Mouse (Mus musculus) neural tube, embryonic 12.5 days (tissue): ENCODE measurements around the gene Zbtb46. TPM values are rescaled to one million over a fixed set of nuclear protein-coding genes. Genes with fewer than 3 reads are reported as not detected.

Experiments
- ATAC-seq: fragments of 200-750 bp; cut with Nextera tagmentation; 2 replicates; pipeline ENCODE4 v1.8.0; 2017; ENCODE audit warnings: low read depth, mild to moderate bottlenecking, moderate TSS enrichment, moderate library complexity; ENCODE audit not compliant: low FRiP score
- H3K27ac ChIP-seq: fragments of 300-500 bp; sonication (generic); 2 replicates; pipeline ENCODE4 v1.5.1; 2016
- H3K27me3 ChIP-seq: fragments of 300-500 bp; sonication (generic); replicated peaks from 2 replicates; pipeline ENCODE4 v1.6.1; 2016; ENCODE audit warnings: mild to moderate bottlenecking
- H3K36me3 ChIP-seq: fragments of 300-500 bp; sonication (generic); 2 replicates; pipeline ENCODE4 v1.6.1; 2016; ENCODE audit warnings: mild to moderate bottlenecking
- H3K4me1 ChIP-seq: fragments of 300-500 bp; sonication (generic); 2 replicates; pipeline ENCODE4 v1.6.1; 2016
- H3K4me2 ChIP-seq: fragments of 300-500 bp; sonication (generic); replicated peaks from 2 replicates; pipeline ENCODE4 v1.6.1; 2016; ENCODE audit warnings: mild to moderate bottlenecking
- H3K4me3 ChIP-seq: fragments of 300-500 bp; sonication (generic); 2 replicates; pipeline ENCODE4 v1.5.1; 2016
- H3K9ac ChIP-seq: fragments of 300-500 bp; sonication (generic); 2 replicates; pipeline ENCODE4 v1.6.1; 2016; ENCODE audit warnings: mild to moderate bottlenecking
- H3K9me3 ChIP-seq: fragments of 300-500 bp; sonication (generic); 2 replicates; pipeline ENCODE4 v1.6.1; 2016; ENCODE audit warnings: mild to moderate bottlenecking
- WGBS: fragments of 180-500 bp; shearing (Covaris S2); methylation state at CpG from one replicate; pipeline ENCODE4 v1.1.7; 2016; 5-methylcytosine and 5-hydroxymethylcytosine counted together
- polyA plus RNA-seq: library from polyadenylated mRNA; unstranded; fragments of >200 nt; fragmentation: Nextera tagmentation; extraction: Ambion mirVana; gene quantifications from 2 replicates; pipeline ENCODE4 v1.2.1, GENCODE M21; 2016

The Zbtb46 gene
- polyA plus RNA-seq, 1 experiment from 2014 or later: 27.2 TPM

DNA sequence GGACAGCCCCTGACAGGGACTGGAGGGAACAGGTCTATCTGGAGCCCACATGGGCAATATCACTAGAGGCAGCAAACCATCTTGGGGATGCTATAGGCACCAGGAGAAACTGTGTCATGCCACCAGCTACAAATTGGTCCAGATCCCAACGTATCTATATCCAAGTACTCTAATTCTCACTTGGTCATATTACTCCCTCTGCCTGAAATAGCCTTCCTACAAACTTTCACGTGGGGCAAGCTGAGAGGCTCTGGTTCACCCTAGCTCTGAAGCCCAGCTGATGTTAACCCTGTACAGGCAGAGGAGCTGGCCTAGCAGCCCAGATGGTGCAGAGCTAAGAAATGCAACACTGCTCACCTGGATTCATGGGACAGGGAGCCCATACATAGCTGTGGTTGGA is 67.7 kb downstream of the Zbtb46 start:
- Histone ChIP-seq H3K9ac (no peak overlapping the region), H3K27ac (no peak overlapping the region), H3K9me3 (no peaks in the 10 kb centered on the region), H3K27me3 (no peaks in the 10 kb centered on the region), H3K4me3 (no peak overlapping the region), H3K4me1 (no peaks in the 10 kb centered on the region), H3K36me3 (peaks cover 42% of the 10 kb centered on the region), H3K4me2 (no peak overlapping the region)
- ATAC-seq: no peak
- WGBS: 76% methylated on average over 2 of the region's 2 CpGs

DNA sequence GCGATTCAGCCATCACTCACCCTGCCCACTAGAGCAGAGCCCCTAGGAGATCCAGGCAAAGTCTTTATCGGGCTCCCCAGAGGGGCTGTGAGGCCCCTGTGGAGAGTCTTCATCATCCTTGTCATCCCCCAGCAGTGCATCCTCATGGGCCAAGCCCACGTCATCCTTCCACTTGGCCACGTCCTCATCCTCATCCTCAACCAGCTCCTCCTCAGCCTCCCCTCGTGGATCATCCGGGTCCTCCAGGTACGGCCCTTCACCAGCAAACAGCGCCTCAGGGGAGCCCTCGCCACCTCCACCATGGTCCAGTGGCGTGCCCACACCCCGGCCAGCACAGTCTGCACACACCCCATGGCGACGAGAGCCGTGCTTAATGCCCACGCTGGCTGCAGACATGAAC is 68.2 kb downstream of the Zbtb46 start:
- ATAC-seq: no peak
- Histone ChIP-seq H3K4me1 (no peaks in the 10 kb centered on the region), H3K9me3 (no peaks in the 10 kb centered on the region), H3K27me3 (no peaks in the 10 kb centered on the region), H3K27ac (no peak overlapping the region), H3K4me2 (no peak overlapping the region), H3K9ac (0 out of 2 replicates have a peak overlapping the region, but pooled peaks have one; percentile 13), H3K4me3 (no peak overlapping the region), H3K36me3 (peaks cover 47% of the 10 kb centered on the region)
- WGBS: 90% methylated on average over 15 of the region's 15 CpGs

DNA sequence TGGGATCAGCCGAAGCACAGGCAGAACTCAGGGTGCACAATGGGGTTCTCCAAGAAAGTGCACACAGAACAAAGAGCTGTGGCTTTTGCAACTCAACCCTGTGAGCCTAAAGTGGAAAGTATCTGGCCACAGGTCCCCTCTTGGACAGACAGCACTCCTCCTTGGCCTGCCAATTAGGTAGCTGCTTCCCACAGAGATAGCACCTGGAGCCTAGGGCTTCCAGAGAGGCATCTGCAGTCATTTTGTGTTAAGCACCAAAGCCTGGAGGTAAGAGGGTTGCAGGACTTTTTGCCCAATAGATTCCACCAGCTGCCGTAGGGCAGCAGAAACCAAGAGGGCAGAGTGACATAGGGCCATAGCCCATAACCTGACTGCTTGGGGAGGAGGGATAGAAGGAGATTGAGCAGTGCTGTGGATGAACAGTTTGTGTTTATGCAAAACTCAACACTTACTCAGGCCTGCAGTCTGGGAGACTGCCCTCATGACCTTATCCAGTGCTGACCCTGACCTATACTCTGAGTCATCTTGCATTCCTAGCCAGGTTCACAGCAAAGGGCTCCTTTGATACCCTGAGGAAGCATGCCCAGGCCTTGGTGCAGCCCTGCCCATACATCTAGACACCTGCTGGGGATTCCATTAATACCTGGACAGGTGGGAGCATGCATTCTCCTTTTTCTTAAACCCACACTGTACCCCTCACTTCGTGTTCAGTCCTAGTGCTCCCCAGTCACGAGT is 68.9 kb downstream of the Zbtb46 start:
- Histone ChIP-seq H3K27me3 (no peaks in the 10 kb centered on the region), H3K4me2 (no peak overlapping the region), H3K4me1 (no peaks in the 10 kb centered on the region), H3K9me3 (no peaks in the 10 kb centered on the region), H3K27ac (no peak overlapping the region), H3K9ac (no peak overlapping the region), H3K4me3 (no peak overlapping the region), H3K36me3 (peaks cover 49% of the 10 kb centered on the region)
- WGBS: 82% methylated on average over 4 of the region's 4 CpGs
- ATAC-seq: no peak

DNA sequence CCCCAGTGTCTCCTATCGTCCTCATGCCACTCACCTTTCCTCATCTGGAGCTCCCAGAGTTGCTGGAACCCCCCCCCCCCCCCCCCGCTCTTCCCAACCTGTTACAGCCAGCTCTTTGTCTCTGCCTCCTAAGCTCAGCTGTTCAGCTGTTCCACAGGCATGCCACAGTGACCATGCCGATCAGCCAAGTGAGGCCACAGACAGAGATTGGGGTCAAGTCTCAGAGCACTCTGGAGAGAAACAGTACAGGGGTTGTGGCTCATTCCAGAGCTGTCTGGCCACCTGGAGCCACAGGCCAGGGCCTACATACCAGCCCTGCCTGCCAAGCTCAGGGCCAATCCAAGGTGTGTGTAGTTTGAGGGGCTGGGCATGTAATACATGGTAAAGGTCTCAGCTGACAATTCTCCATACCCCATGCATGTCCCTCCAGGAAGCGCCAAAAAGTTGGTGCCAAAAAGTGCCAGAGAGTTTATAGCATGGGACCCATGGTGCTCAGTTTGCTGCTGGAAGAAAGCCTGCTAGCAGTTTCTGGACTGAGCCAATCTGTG is 72.5 kb downstream of the Zbtb46 start:
- H3K27me3 ChIP-seq: no peaks in the 10 kb centered on the region
- no peak overlapping the region for H3K27ac ChIP-seq
- 86% methylated on average over 4 of the region's 4 CpGs for WGBS
- H3K9me3 ChIP-seq: no peaks in the 10 kb centered on the region
- H3K4me2 ChIP-seq: no peak overlapping the region
- H3K36me3 ChIP-seq: peaks cover 72% of the 10 kb centered on the region
- H3K4me3 ChIP-seq: no peak overlapping the region
- ATAC-seq: no peak
- H3K4me1 ChIP-seq: no peaks in the 10 kb centered on the region
- H3K9ac ChIP-seq: no peak overlapping the region

DNA sequence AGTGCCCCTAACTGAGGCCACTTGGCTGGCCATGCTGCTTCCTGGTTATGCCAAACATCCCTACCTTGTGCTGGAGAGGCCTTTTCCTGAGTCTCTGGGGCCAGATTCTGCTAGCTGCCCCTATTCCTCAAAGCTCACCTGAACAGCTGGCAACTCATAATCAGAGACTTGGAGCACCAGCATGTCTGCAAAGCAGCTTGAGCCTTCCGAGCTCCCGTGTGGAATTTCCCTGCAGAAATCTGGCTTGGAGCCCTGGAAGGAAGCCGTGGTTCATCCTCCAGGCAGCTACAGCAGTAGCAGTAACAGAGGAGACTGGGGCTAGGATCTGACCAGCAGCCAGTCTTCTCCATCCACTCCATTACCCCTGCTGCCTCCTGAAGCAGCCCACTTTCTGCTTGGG is 73.3 kb downstream of the Zbtb46 start:
- H3K9me3 ChIP-seq: no peaks in the 10 kb centered on the region
- ATAC-seq: no peak
- no peak overlapping the region for H3K27ac ChIP-seq
- peaks cover 72% of the 10 kb centered on the region for H3K36me3 ChIP-seq
- no peaks in the 10 kb centered on the region for H3K27me3 ChIP-seq
- no peak overlapping the region for H3K4me2 ChIP-seq
- no peak overlapping the region for H3K9ac ChIP-seq
- H3K4me3 ChIP-seq: no peak overlapping the region
- WGBS: 97% methylated on average over 3 of the region's 3 CpGs
- no peaks in the 10 kb centered on the region for H3K4me1 ChIP-seq

DNA sequence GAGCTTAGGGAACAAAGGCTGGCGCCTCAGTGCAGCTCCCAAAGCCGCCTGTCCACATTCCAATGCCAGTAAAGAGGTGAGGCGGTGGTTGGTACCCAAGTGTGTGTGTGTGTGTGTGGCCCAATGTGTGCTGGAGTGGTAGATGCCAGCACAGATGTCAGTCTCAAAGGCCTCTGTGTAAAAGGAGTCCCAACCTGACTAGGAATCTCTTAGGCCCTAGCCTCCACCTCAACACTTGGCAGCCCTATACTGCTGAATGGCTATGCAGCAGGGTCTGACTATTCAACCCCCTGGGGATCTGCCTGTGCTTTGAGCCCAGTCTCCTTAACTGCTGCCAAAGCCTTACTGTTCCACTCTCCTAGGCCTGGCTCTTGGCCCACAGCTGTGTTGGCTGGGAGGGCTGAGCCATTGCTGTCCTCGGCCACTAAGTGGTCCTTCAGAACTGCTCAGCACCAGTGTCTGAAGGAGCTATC is 74.3 kb downstream of the Zbtb46 start:
- Histone ChIP-seq H3K36me3 (peaks cover 72% of the 10 kb centered on the region), H3K27ac (no peak overlapping the region), H3K27me3 (no peaks in the 10 kb centered on the region), H3K9me3 (no peaks in the 10 kb centered on the region), H3K4me3 (no peak overlapping the region), H3K4me1 (no peaks in the 10 kb centered on the region), H3K9ac (no peak overlapping the region), H3K4me2 (no peak overlapping the region)
- no peak for ATAC-seq
- 96% methylated on average over 4 of the region's 4 CpGs for WGBS

DNA sequence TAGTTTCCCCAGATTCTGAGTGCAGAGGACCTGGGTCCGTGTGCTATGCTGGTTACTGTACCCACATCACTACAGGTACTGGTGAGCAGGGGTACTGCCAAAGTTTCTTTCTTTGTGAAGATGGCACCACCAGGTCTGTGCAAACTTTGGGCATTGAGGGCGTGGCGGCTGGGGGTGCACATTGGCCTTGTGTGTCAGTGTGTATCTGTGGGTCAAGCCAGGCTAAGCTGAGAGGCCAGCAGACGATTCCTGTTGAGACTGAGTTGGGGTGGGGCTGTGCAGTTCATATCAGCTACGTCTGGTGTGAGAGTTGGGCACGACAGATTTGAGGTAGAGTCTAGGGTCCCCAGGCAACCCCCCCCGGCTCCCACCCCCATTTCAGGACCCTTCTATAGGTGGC is 74.8 kb downstream of the Zbtb46 start:
- Histone ChIP-seq H3K27me3 (no peaks in the 10 kb centered on the region), H3K27ac (no peak overlapping the region), H3K4me1 (no peaks in the 10 kb centered on the region), H3K36me3 (peaks cover 74% of the 10 kb centered on the region), H3K4me2 (no peak overlapping the region), H3K4me3 (no peak overlapping the region), H3K9me3 (no peaks in the 10 kb centered on the region), H3K9ac (no peak overlapping the region)
- WGBS: 88% methylated on average over 7 of the region's 7 CpGs
- no peak for ATAC-seq

DNA sequence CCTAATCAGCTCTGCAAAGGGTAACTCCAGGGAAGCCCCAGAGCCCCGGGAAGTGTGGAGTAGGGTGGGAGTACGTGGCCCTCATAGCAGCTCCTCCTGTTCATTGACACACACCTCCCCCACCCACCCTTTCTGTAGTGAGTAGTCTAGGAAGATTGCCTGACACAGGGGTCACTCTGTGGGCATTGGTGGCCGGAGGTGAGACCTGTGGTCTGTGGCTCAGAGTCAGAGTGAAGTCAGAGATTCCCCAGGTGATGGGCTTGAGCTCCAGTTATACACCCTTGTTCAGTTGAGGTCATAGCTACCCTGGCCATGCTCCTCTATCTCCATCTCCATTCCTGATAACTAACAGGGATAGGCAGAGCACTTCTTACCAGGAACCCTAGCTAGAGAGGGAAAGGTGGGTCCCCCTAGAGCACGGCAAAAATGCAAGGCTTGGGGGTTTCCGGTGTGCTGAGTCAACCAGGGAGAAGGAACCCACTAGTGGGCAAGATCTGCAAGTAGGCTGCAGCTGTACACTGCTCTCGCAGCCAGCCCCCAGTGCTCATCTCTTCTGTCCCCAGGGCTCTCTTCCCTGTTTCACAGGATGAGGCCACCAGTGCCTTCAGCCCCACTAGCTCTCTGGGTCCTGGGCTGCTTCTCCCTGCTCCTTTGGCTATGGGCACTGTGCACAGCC is 77.5 kb downstream of the Zbtb46 start:
- peaks cover 83% of the 10 kb centered on the region for H3K36me3 ChIP-seq
- no peak for ATAC-seq

DNA sequence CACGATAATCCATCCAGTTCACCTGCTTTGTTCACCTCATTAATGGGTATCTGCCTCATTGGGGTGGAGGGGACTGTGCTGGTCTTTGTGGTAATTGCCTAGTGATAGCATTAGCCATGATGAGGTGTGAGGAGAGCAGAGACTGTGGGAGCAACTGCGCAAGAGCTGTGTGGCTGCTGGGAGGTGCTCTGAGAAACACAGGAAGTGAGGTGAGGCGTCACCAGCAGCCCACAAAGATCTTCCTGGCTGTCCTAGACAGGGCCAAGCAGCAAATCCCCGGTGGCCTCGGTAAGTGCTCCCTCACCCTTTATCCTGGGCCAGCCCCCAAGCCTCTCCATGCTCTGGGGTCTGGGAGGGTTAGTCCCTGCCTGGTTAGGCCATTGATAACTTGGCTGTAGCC is 78.1 kb downstream of the Zbtb46 start:
- H3K36me3 ChIP-seq: peaks cover 77% of the 10 kb centered on the region
- WGBS: 94% methylated on average over 5 of the region's 5 CpGs
- no peak overlapping the region for H3K9ac ChIP-seq
- no peaks in the 10 kb centered on the region for H3K4me1 ChIP-seq
- no peak overlapping the region for H3K4me3 ChIP-seq
- no peaks in the 10 kb centered on the region for H3K9me3 ChIP-seq
- H3K27ac ChIP-seq: no peak overlapping the region
- no peak overlapping the region for H3K4me2 ChIP-seq
- no peaks in the 10 kb centered on the region for H3K27me3 ChIP-seq
- no peak for ATAC-seq

More for the DNA sequence above, 77.5 kb downstream of the Zbtb46 start:
- 96% methylated on average over 6 of the region's 6 CpGs for WGBS
- H3K4me2 ChIP-seq: no peak overlapping the region
- no peak overlapping the region for H3K9ac ChIP-seq
- no peaks in the 10 kb centered on the region for H3K9me3 ChIP-seq
- H3K4me1 ChIP-seq: no peaks in the 10 kb centered on the region
- H3K27ac ChIP-seq: no peak overlapping the region
- no peak overlapping the region for H3K4me3 ChIP-seq
- no peaks in the 10 kb centered on the region for H3K27me3 ChIP-seq

DNA sequence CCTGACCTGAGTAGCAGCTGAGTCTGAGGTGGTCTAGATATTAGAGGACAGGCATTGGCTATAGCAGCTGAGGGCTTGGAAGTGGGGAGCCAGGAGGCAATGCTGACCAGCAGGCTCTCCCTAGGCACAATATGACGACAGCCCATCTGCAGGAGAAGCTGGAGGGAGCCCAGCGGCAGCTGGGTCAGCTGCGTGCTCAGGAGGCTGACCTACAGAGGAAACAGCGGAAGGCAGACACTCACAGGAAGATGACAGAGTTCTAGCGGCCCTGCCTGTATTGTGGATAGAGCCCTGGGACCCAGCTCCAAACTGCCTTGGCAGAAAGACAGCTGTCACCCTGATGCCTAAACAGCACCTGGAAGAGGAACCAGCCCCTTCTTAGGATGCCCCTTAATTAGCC is 79.0 kb downstream of the Zbtb46 start:
- no peak overlapping the region for H3K27ac ChIP-seq
- H3K4me2 ChIP-seq: no peak overlapping the region
- WGBS: 90% methylated on average over 5 of the region's 5 CpGs

DNA sequence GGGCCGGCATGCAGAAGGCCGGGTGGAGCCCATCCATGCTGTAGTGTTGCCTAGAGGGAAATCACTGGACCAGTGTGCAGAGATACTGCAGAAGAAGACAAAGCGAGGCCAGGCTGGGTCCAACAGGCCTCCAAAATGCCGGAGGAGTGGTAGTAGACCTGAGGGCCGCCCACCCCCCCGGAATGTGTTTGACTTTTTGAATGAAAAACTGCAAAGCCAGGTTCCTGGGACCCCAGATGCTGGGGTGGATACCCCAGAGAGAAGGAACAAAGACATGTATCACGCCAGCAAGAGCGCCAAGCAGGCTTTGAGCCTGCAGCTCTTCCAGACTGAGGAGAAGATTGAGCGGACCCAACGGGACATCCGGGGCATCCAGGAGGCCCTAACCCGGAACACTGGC is 79.4 kb downstream of the Zbtb46 start, which contains the start of gene Lime1:
Lime1 (plus strand) TSS at position 301 of the 400 bp plus-strand sequence.
- peaks cover 66% of the 10 kb centered on the region for H3K36me3 ChIP-seq

More for the DNA sequence above, 79.0 kb downstream of the Zbtb46 start:
- H3K4me1 ChIP-seq: no peaks in the 10 kb centered on the region
- no peaks in the 10 kb centered on the region for H3K9me3 ChIP-seq
- H3K27me3 ChIP-seq: no peaks in the 10 kb centered on the region
- no peak overlapping the region for H3K4me3 ChIP-seq
- H3K36me3 ChIP-seq: peaks cover 70% of the 10 kb centered on the region
- H3K9ac ChIP-seq: no peak overlapping the region
- no peak for ATAC-seq

DNA sequence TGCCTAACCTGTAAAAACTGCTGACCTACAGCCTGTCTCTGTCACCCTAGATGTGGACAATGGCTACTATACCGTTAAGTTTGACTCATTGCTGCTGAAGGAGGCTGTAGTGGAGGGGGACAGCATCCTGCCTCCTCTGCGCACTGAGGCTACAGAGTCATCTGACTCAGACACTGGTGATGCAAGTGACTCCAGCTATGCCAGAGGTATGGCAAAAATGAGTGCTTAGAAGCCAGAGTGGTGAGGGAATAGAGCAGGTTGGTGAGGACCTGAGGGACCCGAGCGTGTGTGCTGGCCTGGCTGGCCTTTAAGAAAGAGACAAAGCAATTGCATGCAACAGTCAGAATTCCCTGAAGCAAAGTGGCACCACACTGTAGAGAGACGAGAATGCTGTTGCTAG is 80.5 kb downstream of the Zbtb46 start:
- no peaks in the 10 kb centered on the region for H3K4me1 ChIP-seq
- no peaks in the 10 kb centered on the region for H3K9me3 ChIP-seq
- no peak overlapping the region for H3K4me3 ChIP-seq
- H3K4me2 ChIP-seq: no peak overlapping the region
- WGBS: 92% methylated on average over 5 of the region's 5 CpGs
- peaks cover 56% of the 10 kb centered on the region for H3K36me3 ChIP-seq
- H3K27me3 ChIP-seq: no peaks in the 10 kb centered on the region
- H3K9ac ChIP-seq: no peak overlapping the region
- no peak overlapping the region for H3K27ac ChIP-seq
- ATAC-seq: no peak

More for the DNA sequence above, 79.4 kb downstream of the Zbtb46 start, which contains the start of gene Lime1:
- Histone ChIP-seq H3K27me3 (no peaks in the 10 kb centered on the region), H3K27ac (no peak within 1 kb of the TSS), H3K9me3 (no peaks in the 10 kb centered on the region), H3K9ac (no peak within 1 kb of the TSS), H3K4me1 (no peaks in the 10 kb centered on the region), H3K4me3 (no peak within 1 kb of the TSS), H3K4me2 (no peak within 1 kb of the TSS)
- no peak for ATAC-seq
- 93% methylated on average over 12 of the region's 12 CpGs for WGBS
